Mouse (Mus musculus) hindlimb bud, embryonic 11.5 days (tissue): ENCODE results near the gene Cfap299.

ENCODE experiments used
- DNase-seq: peaks from one replicate; pipeline ENCODE4 v3.0.0-alpha.2; 2012; ENCODE audit warnings: low read depth, low spot score; ENCODE audit errors: extremely low spot score

Gene Cfap299

GRCm38 (mm10) chr5:98806492-98806891 is 477.4 kb downstream of the Cfap299 start:
- DNase-seq: no peak

- no peak for DNase-seq
Observed at GRCm38 (mm10) chr5:98807022-98807421, 477.9 kb downstream of the Cfap299 start.

GRCm38 (mm10) chr5:98807953-98808352 is 478.8 kb downstream of the Cfap299 start:
- DNase-seq: no peak

GRCm38 (mm10) chr5:98812380-98812779 is 483.3 kb downstream of the Cfap299 start:
- no peak for DNase-seq

- no peak for DNase-seq
Observed at GRCm38 (mm10) chr5:98815269-98815668, 486.2 kb downstream of the Cfap299 start.

- no peak for DNase-seq
Observed at GRCm38 (mm10) chr5:98833760-98834159, 504.7 kb downstream of the Cfap299 start.

- no peak for DNase-seq
Observed at GRCm38 (mm10) chr5:98834300-98834699, 505.2 kb downstream of the Cfap299 start.

- no peak for DNase-seq
Observed at GRCm38 (mm10) chr5:98842600-98843310, 513.7 kb downstream of the Cfap299 start.

- no peak for DNase-seq
Observed at GRCm38 (mm10) chr5:98844664-98845063, 515.6 kb downstream of the Cfap299 start.
